Mouse (Mus musculus): ENCODE measurements around the gene Lhx4. TPM values are rescaled to one million over a fixed set of nuclear protein-coding genes. Genes with fewer than 3 reads are reported as not detected.
A peak's percentile ranks its signal among the peaks of the same experiment; 100 is the strongest.

Lhx4 gene
- total RNA-seq, 1 experiment from 2014 or later: not detected

GRCm38 (mm10) chr1:155750517-155751178 lies 836 bp downstream of the Lhx4 start:
- ATAC-seq (replicated peaks in 1 of 2; ENCODE audit: insufficient read depth in 1 of 2, low FRiP score in 2 of 2, low TSS enrichment in 1 of 2, low read depth in 1 of 2, poor library complexity in 2 of 2, severe bottlenecking in 2 of 2): no peak

- no peak for ATAC-seq (replicated peaks in 1 of 2; ENCODE audit: insufficient read depth in 1 of 2, low FRiP score in 2 of 2, low TSS enrichment in 1 of 2, low read depth in 1 of 2, poor library complexity in 2 of 2, severe bottlenecking in 2 of 2)
These were observed 3.6 kb downstream of the Lhx4 start for GRCm38 (mm10) chr1:155747911-155748310.

- no peak for ATAC-seq (replicated peaks in 1 of 2; ENCODE audit: insufficient read depth in 1 of 2, low FRiP score in 2 of 2, low TSS enrichment in 1 of 2, low read depth in 1 of 2, poor library complexity in 2 of 2, severe bottlenecking in 2 of 2)
These were observed 4.5 kb downstream of the Lhx4 start for GRCm38 (mm10) chr1:155747011-155747410.

GRCm38 (mm10) chr1:155742411-155743363 lies 8.8 kb downstream of the Lhx4 start:
- ATAC-seq (replicated peaks in 1 of 2; ENCODE audit: insufficient read depth in 1 of 2, low FRiP score in 2 of 2, low TSS enrichment in 1 of 2, low read depth in 1 of 2, poor library complexity in 2 of 2, severe bottlenecking in 2 of 2): no peak

DNA sequence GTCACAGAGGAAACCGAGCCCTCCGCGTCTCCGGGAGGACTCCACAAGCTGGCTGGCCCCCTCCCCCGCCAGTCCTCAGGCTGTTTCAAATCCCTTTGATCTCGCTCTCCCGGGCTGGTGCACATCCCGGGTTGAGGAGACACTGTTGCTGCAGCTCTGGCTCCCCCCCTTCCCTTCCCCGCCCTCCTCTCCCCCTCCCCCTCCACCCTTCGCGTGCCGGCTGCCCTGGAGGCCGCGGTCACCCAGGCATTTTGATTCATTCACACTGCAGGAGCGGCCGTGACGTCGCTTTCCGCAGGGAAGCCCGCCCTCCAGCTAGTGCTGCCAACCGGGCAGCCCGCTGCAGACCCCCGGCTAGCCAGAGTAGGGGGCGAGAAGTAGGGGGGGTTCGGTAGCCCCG lies 9.5 kb downstream of the Lhx4 start:
- no peak for ATAC-seq (replicated peaks in 1 of 2; ENCODE audit: insufficient read depth in 1 of 2, low FRiP score in 2 of 2, low TSS enrichment in 1 of 2, low read depth in 1 of 2, poor library complexity in 2 of 2, severe bottlenecking in 2 of 2)

DNA sequence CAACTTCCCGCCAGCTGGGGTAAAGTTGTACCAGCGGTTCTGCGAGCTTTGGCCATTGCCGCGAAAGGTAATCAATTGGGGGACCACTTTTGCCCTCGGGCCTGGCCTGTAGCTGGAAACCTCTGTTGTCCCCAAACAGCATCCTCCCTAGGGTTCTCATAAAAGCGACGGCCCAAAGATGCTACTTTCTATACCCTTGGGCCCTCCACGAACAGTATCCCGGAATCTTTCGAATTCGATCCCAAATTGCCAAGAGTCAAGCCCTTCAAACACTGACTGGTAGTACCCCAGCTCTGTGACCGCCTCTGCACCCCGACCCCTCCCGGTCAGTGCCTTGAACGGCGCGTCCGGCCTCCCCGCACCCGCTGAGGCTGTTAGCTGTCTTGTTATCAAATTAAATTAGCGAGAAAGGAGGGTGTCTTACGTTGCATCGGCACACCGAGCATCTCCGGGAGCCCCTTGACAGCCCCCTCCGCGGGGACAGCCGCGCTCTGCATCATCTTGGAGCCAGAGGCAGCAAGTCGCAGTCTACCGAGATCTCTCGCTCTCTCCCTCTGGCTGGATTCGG lies 10.0 kb downstream of the Lhx4 start:
- ATAC-seq (replicated peaks in 1 of 2; ENCODE audit: insufficient read depth in 1 of 2, low FRiP score in 2 of 2, low TSS enrichment in 1 of 2, low read depth in 1 of 2, poor library complexity in 2 of 2, severe bottlenecking in 2 of 2): no peak

DNA sequence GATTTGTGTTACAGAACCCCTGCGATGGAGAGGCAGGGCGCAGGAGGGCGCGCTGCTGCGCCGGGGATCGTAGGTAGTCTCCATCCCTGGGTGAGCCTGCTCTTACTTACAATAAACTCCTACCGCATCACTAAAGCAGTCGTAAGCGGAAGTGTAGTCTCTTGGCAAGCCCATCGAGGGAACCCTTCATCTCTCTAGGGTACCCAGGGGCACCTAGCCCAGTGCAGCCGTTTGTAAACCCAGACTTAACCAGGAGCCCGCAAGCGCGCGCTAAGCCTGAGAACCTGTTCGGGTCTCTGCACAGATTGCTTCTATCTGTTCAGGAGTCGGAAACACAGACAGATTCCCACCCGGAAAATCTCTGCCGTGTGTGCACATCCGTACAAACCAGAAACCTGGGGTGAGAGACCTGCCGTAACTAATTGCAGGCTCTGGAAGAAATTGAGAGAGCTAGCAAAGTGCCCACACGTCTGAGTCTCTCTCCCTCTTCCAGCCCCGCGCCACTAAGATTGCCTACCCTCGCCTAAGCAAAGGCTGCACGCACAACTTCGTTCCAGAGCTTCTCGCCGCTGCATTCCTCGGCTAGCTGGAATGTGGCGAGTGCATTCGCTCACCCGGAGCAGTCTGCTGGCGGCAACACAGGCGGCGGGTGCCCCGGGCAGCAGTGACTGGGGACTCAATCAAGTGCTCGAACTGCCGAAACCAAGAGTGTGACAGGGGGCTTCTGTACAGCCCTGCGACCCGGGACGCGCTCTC lies 10.7 kb downstream of the Lhx4 start:
- no peak for ATAC-seq (replicated peaks in 1 of 2; ENCODE audit: insufficient read depth in 1 of 2, low FRiP score in 2 of 2, low TSS enrichment in 1 of 2, low read depth in 1 of 2, poor library complexity in 2 of 2, severe bottlenecking in 2 of 2)

DNA sequence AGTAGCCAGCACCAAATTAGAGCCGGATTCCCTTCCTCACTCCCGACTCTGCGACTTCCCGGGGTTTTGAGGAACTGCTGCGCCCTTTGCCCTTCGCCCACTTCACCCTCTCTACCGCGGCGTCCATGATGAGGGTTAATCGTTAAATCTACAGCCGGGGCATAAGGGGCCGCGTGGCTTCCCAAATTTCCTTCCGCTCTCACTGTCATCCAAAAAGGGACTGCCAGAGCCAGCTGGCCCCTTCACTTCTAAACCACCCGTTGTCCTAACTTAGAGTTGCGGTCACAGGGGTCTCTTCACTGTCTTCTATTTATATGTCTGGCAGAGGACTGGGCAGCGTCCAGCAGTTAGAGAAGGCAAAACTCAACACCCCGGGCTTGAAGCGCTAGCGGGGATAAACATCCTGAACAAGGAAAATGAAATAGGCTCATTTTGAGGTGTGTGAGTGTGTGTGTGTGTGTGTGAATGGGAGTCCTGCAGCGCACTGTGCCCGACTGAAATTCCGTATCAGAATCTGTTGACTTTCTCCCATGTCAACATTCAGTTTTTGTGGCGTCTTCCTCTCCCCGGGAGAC lies 13.6 kb downstream of the Lhx4 start:
- ATAC-seq (replicated peaks in 1 of 2; ENCODE audit: insufficient read depth in 1 of 2, low FRiP score in 2 of 2, low TSS enrichment in 1 of 2, low read depth in 1 of 2, poor library complexity in 2 of 2, severe bottlenecking in 2 of 2): no peak

DNA sequence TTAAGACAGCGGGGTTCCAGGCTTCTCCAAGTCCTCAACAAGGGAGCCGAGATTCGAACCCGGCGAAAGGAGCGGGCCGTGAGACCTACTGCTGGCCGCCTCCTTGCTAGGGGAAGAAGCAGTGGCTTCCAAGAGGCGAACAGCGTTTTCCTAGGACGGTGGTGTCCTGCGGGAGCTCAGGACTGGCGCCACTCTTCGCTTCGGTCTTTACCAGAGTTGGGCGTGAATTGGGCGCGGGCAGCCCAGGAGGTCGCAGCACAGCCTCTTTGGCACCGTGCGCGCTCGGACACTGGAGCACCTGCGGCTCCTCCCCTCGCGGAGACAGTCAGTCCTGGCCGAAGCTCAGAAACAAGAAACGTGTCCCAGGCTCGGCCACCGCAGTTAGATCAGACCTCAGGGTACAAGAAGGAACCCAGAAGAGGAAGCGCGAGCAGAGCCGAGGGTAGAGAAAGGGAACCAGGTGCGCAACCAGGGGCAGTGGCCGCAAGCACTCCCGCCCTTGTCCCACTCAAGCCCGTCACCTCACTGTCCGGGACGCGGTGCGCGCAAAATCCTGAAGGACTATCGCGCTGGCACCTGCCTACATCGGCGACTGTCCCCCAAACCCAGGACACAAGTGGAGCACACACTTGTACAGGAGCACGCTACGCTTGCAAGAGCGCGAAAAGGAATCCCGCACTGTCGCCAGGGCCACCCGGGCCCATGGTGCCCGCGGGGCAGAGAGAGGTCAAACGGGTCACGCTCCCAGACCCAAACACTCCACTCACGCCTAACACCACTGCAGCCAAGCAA lies 14.3 kb downstream of the Lhx4 start:
- peak; percentile 57 to 76 for ATAC-seq (replicated peaks in 1 of 2; ENCODE audit: insufficient read depth in 1 of 2, low FRiP score in 2 of 2, low TSS enrichment in 1 of 2, low read depth in 1 of 2, poor library complexity in 2 of 2, severe bottlenecking in 2 of 2)

GRCm38 (mm10) chr1:155736096-155736825 lies 15.2 kb downstream of the Lhx4 start:
- ATAC-seq (replicated peaks in 1 of 2; ENCODE audit: insufficient read depth in 1 of 2, low FRiP score in 2 of 2, low TSS enrichment in 1 of 2, low read depth in 1 of 2, poor library complexity in 2 of 2, severe bottlenecking in 2 of 2): no peak

GRCm38 (mm10) chr1:155731156-155731555 lies 20.3 kb downstream of the Lhx4 start:
- ATAC-seq (replicated peaks in 1 of 2; ENCODE audit: insufficient read depth in 1 of 2, low FRiP score in 2 of 2, low TSS enrichment in 1 of 2, low read depth in 1 of 2, poor library complexity in 2 of 2, severe bottlenecking in 2 of 2): no peak

DNA sequence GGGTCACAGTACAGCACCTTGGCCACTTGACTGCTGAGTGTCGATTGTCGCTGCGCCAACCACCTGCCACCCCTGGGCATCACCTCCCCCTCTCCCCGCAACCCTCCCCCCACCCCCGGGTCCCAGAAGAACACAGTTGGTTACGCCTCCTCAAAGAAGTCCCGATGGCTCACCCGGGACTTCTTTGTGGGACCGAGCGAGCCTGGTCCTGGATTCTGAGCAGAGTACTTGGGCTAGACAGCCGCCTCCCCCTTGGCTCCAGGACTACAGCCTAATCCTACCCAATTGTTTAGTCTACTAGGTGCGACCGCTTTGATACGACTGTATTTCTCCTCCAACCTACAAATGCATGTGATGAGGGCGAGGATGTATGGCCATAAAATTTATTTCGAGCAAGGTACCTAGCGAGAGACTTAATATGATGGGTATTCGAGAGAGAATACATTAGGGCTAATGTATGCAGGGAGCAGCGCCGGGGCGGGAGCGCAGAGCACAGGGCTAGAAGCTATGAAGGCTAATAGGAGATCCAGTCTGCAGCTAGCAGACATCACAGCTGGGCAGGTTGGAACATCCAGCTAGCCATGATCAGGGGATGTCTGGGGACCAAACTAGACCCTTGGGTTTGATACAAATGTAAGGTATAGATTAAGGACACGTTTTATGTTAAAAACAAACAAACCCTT lies 22.2 kb downstream of the Lhx4 start:
- ATAC-seq (replicated peaks in 1 of 2; ENCODE audit: insufficient read depth in 1 of 2, low FRiP score in 2 of 2, low TSS enrichment in 1 of 2, low read depth in 1 of 2, poor library complexity in 2 of 2, severe bottlenecking in 2 of 2): no peak

- no peak for ATAC-seq (replicated peaks in 1 of 2; ENCODE audit: insufficient read depth in 1 of 2, low FRiP score in 2 of 2, low TSS enrichment in 1 of 2, low read depth in 1 of 2, poor library complexity in 2 of 2, severe bottlenecking in 2 of 2)
These were observed 23.7 kb downstream of the Lhx4 start for GRCm38 (mm10) chr1:155727830-155728229.

GRCm38 (mm10) chr1:155725876-155726275 lies 25.6 kb downstream of the Lhx4 start:
- no peak for ATAC-seq (replicated peaks in 1 of 2; ENCODE audit: insufficient read depth in 1 of 2, low FRiP score in 2 of 2, low TSS enrichment in 1 of 2, low read depth in 1 of 2, poor library complexity in 2 of 2, severe bottlenecking in 2 of 2)

DNA sequence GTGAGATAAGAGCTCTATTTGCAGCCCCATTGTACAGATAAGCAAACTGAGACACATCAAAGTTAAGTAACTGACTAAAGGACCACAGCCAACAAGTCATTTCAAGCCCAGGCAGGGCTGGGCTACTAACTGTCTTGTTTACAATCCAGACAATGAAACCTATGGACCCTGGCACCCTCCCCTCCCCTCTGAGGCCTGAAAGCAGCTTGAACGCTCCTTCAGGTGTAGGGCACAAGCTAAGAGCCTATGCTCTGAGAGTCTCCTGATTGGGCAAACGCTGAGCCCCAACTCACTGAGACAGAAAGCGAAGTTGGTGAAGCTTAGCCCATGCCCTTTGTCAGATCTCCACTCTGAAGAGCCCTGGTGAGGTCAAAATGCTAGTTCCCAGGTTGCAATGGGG lies 27.2 kb downstream of the Lhx4 start:
- no peak for ATAC-seq (replicated peaks in 1 of 2; ENCODE audit: insufficient read depth in 1 of 2, low FRiP score in 2 of 2, low TSS enrichment in 1 of 2, low read depth in 1 of 2, poor library complexity in 2 of 2, severe bottlenecking in 2 of 2)

DNA sequence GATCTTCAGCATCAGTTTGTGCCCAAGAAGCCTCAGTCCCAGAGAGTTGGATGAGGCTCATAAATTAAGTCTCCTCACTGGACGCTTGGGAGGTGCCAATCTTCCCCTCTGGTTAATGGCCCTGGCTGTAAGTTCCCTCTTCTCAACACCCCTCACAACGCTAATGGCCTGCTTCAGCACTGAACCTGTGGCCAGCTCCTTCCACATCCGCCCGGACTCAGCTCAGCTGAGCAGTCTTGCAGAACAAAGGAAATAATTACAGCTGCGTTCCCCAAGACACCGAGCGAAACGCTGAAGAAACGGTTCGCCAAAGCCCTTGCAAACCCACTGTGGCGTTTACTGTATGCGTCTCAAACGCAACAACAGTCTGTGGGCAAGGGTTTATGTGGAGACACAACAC lies 29.3 kb downstream of the Lhx4 start:
- ATAC-seq (replicated peaks in 1 of 2; ENCODE audit: insufficient read depth in 1 of 2, low FRiP score in 2 of 2, low TSS enrichment in 1 of 2, low read depth in 1 of 2, poor library complexity in 2 of 2, severe bottlenecking in 2 of 2): peak; percentile 86 to 90

All from hematopoietic stem cell, adult 5-6 weeks (primary cell).